Mouse (Mus musculus) stomach, postnatal 0 days (tissue): Measurements from ENCODE around the gene Myl7.

ENCODE experiments used
- CTCF ChIP-seq: IDR thresholded peaks from 2 replicates; pipeline ENCODE4 v1.5.1; 2016; ENCODE audit warnings: antibody characterized with exemption, low read depth, mild to moderate bottlenecking, moderate library complexity
- EP300 ChIP-seq: optimal IDR thresholded peaks from 2 replicates; pipeline ENCODE3; 2016; ENCODE audit warnings: antibody characterized with exemption

DNA sequence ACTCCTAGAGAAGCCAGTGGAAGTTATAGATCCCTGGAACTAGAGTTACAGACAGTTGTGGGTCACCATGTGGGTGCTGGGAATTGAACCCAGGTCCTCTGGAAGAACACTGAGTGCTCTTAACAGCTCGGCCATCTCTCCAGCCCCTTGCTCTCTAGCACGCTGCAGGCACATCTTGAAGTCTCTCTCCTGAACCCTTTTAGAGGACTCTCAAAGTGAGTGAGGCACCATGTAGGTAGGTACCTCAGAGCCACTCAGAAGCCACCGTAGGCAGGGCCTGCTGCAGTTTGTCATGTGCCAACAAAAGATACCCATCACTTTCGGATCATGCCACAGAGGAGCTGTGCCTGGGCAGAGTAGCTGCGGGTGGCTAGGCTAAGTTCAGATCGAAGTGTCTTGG, 6.3 kb upstream of the Myl7 start:
- no peak for TF ChIP-seq CTCF
- TF ChIP-seq EP300: no peak
